Mouse (Mus musculus): ENCODE results near the gene Gm15107.
"Not testable (repeated sequence)": the region's sequence is repeated elsewhere in the genome, so short reads cannot be mapped to it uniquely, and the experiment has no call there.

Gene Gm15107

DNA sequence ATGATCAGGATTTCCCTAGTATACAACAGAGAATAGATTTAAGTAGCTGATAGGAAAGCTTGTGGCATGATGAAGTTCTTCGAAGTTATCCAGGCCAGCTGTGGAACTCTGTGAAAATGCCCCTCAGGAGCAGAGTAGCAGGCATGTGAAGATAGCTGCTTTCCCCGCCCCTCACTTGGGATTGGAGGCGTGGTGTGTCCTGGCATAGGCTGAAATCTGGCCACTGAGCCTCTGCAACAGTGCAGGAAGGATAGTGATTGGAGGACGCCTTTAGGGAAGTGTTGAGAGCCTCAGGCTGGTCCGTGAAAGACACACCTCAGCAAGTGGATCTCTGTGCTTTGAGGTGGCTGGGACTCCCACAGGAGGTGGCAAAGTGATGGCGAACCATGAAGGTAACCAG is at the start of gene Gm15107:
Gene Gm15107 (plus strand): TSS at position 301 of the 400 bp plus-strand sequence.
- DNase-seq (ENCODE audit: low read depth in 1 of 2, low spot score in 2 of 2) = not testable (repeated sequence)

Measured in monocyte, adult 2 months (primary cell).